Mouse (Mus musculus) gastrocnemius, postnatal 4 days (tissue): ENCODE data around the gene Il33. TPM values are rescaled to one million over a fixed set of nuclear protein-coding genes. Genes with fewer than 3 reads are reported as not detected.

ENCODE experiments used
- DNase-seq, 2 experiments: peaks; one replicate each; pipeline ENCODE4 v3.0.0; 2021 to 2022; ENCODE audit warnings: low spot score in 2 of 2, mixed read lengths in 2 of 2
- total RNA-seq, 2 experiments: library from RNA; stranded (reverse); gene quantifications; 2 replicates each; pipeline ENCODE4 v1.2.3; 2021

Gene Il33
- total RNA-seq, 2 experiments from 2014 or later = 5.2 to 12.2 TPM

GRCm38 (mm10) chr19:29984208-29985005 is 59.5 kb downstream of the Il33 start:
- no peak for DNase-seq

GRCm38 (mm10) chr19:29986464-29987091 is 61.7 kb downstream of the Il33 start:
- no peak for DNase-seq

GRCm38 (mm10) chr19:30000406-30001365 is 75.8 kb downstream of the Il33 start:
- DNase-seq = no peak

GRCm38 (mm10) chr19:30001550-30001949 is 76.6 kb downstream of the Il33 start:
- DNase-seq = no peak

GRCm38 (mm10) chr19:30003621-30004020 is 78.7 kb downstream of the Il33 start, which contains the start of gene Trpd52l3:
Trpd52l3 (plus strand) TSS chr19:30003790.
- no peak for DNase-seq

- DNase-seq = no peak
These were observed 81.5 kb downstream of the Il33 start for GRCm38 (mm10) chr19:30006371-30006770.

Other genes with a start within 250 kb of the Il33 start
- gene Mlana, start 227.3 kb upstream of the Il33 start, total RNA-seq = under 1 TPM in 1 of 2 experiments, not detected in 1; 0.39 TPM
- 10 to 100 TPM; 19.2 to 22.3 TPM for gene 9930021J03Rik, start 119.1 kb upstream of the Il33 start, total RNA-seq
- gene Ranbp6, start 112.1 kb upstream of the Il33 start, total RNA-seq = 10 to 100 TPM; 10.2 to 12.4 TPM
- not detected for gene Trpd52l3, start 78.7 kb downstream of the Il33 start, total RNA-seq
- 10 to 100 TPM; 29.7 to 34.7 TPM for gene Uhrf2, start 105.4 kb downstream of the Il33 start, total RNA-seq